Mouse (Mus musculus) urinary bladder, adult 18-20 months (tissue): Measurements from ENCODE around the gene Gm44511.
"Not testable (repeated sequence)": the region's sequence is repeated elsewhere in the genome, so short reads cannot be mapped to it uniquely, and the experiment has no call there.

Experiments
- DNase-seq, 2 experiments: peaks; one replicate each; pipeline ENCODE4 v3.0.0; 2022; ENCODE audit warnings: low spot score in 2 of 2, mixed read lengths in 2 of 2

Gene Gm44511

GRCm38 (mm10) chr6:128762892-128763670 lies 63.0 kb downstream of the Gm44511 start:
- DNase-seq: not testable (repeated sequence)

GRCm38 (mm10) chr6:128761144-128761540 lies 65.0 kb downstream of the Gm44511 start:
- DNase-seq: no peak

DNA sequence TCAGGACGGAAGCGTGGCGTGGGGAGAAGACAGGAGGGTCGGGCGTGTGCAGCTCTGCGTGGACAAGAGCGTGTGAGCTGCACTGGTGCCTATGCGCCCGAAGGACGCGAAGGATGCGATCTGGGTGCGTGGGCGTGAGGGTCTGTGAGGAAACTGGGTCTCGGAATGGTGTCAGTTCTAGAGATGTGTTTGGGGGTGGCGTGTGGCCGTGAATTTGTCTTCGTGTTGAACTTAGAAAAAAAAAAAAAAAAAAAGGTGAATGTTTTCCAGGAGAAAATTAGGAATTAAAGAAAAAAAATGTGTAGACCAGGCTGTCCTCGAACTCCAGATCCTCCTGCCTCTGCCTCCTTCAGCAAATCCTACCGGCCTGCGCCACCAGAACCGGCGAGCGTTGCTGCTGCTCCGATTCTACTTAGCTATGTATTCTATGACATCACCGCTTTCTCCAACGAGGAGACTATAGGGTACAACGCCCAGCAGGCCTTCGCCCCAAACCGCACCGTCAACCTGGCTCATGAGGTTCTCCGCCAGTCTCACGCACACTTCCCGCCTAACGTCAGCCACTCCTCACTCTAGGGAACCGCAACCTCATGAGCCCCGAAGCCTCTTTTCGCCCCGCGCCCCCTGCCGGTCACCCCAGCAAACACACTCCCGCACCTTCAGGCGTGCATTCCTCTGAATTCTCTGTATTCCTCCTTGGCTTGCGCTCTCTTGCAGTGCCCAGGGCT lies 65.5 kb downstream of the Gm44511 start:
- DNase-seq: peak; percentile 84 to 91

DNA sequence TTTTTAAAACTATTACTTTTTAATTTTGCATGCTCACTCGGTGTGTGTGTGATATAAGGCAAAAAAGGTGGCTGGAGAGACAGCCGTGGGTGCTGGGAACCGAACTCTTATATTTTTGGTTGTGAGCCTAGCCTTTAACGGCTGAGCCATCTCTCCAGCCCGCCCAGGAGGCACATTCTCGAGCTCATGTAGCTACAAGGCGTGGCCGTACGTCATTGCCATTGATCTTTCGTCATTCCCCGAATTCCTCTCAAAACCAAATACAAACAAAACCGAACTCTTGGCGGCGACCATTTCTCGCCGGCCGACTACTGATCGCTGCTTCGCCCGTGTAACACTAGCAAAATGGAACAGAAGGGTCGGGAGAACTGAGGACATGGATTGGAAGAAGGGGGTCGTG lies 66.1 kb downstream of the Gm44511 start:
- DNase-seq: peak; percentile 86 to 97

- no peak for DNase-seq
Measured at GRCm38 (mm10) chr6:128759221-128759950, 66.7 kb downstream of the Gm44511 start.

DNA sequence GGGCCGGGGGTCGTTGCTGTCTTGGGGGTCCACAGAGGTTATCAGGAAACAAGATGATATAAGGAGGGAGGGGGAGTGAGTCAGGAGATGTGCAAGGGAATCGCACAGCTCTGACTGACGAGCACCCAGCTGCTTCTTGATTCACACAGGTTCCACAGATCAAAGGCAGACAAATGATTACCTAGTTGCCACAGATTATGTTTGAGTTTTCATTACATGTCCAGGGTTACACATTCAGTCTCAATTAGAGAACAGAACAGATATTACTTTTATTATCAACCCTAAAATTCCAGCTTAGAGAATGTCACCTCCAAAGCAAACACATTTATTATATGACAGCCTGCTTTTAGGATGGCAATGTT lies 70.7 kb downstream of the Gm44511 start:
- not testable (repeated sequence) for DNase-seq

- DNase-seq: not testable (repeated sequence)
Measured at GRCm38 (mm10) chr6:128754748-128755401, 71.2 kb downstream of the Gm44511 start.

- DNase-seq: not testable (repeated sequence)
Measured at GRCm38 (mm10) chr6:128754265-128754664, 71.8 kb downstream of the Gm44511 start.

GRCm38 (mm10) chr6:128753610-128754224 lies 72.4 kb downstream of the Gm44511 start:
- peak; percentile 41 to 57 for DNase-seq

- DNase-seq: not testable (repeated sequence)
Measured at GRCm38 (mm10) chr6:128747006-128747405, 79.1 kb downstream of the Gm44511 start.

GRCm38 (mm10) chr6:128737445-128737844 lies 88.7 kb downstream of the Gm44511 start:
- no peak for DNase-seq

DNA sequence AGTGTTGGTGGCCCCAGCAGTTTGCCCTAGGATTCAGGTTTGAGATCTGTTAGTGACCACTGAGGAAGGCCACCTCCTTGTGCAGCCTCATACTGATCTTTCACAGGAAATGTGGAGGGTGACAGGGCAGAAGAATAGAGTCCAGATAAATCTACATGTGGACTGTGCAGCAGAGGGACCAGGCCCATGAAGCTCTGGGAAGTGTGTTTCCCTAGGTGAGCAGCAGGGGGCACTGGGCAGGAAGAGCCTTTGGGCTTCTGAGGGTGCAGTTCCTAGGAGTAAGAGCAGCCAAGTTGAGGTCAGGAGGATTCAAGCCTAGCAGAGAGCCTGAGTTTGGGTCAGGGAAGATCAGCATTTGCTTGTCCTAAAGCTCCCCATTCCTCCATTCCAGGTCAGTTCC lies 90.0 kb downstream of the Gm44511 start:
- DNase-seq: no peak

DNA sequence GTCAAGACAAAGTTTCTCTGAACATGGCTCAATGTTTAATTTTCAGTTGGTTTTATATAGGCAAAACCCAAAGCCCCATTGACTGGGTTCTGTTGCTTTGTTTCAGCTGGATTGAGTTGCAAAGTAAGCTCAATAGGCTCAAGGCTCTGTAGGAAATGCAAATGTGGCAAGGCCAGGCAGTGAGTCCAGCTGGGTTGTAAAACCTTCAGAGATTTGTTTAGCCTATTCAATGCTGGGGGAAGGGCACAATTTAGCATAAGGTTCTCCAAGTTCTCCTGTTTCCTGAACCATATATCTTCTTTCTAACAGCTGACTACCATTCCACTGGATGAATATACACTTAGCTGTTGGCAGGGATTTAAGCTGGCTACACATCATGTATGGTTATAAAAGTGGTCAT lies 91.2 kb downstream of the Gm44511 start:
- no peak for DNase-seq

DNA sequence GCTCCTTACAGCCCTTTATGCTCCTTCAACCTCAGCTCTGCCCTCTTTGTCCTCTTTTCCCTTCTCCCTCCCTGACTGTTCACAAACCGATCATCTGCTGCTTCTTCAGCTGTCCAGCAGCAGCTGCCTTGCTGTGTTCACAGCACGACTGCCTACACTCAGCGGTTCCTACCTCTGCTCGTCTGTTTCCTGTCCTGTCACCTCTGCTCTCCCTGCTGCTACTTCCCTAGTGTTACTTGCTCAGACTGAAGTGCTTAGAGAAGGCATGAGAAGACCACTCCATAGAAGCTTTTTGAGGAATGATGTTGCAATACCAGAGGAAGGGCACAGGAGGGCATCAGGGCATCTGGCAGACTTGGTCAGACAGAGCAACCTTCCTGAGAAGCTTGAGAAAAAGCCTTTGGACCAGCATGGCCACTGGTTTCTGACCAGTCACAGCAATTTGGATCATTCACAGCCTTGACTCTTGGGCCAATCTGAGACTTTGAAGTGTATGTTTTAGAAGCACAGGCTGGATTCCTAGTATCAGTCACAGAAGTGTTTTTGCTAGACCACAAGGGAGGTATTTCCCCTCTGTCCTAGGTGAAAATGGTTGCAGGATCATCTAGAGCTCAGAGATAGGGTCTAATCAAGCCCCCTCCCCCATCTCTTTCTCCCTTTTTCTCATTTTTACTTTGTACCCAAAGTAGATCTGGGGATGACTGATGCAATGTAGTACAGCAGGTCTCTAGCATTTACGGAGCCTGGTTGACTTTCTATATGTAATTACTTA lies 92.0 kb downstream of the Gm44511 start:
- DNase-seq: no peak

GRCm38 (mm10) chr6:128732032-128732431 lies 94.1 kb downstream of the Gm44511 start:
- DNase-seq: no peak
